Mouse (Mus musculus): ENCODE measurements around the gene Myom1. TPM values are rescaled to one million over a fixed set of nuclear protein-coding genes. Genes with fewer than 3 reads are reported as not detected.

The Myom1 gene
- polyA plus RNA-seq, 1 experiment from 2014 or later: 3.0 TPM

DNA sequence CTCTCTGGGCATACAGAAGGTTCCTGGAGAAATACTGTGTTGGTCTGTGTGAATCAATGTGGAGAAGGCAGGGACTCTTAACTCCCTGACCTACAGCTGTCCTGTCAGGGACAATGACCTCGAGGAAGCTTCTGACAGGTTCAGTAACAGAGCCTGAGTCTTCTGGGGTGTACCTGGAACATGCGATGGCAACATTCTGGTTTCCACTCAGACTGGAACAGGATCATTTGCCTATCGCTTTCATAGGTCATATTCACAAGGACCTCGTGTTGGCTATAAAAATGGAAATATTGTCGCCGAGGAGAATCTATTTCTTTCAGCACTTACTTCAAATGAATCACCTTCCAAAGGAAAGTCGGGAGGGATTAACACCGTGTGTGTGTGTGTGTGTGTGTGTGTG, 23.5 kb downstream of the Myom1 start:
- 80% methylated on average over 8 of the region's 8 CpGs for WGBS
- Histone ChIP-seq H3K27ac (no peak overlapping the region), H3K4me1 (replicated peaks; ENCODE audit: insufficient read depth, low read length) (no peaks in the 10 kb centered on the region), H3K4me2 (ENCODE audit: low read length) (no peak overlapping the region), H3K27me3 (ENCODE audit: insufficient read depth, low read length) (no peaks in the 10 kb centered on the region), H3K9ac (ENCODE audit: low read depth, low read length) (no peak overlapping the region), H3K36me3 (ENCODE audit: insufficient read depth, low read length) (no peaks in the 10 kb centered on the region), H3K4me3 (replicated peaks; ENCODE audit: low read depth, low read length) (no peak overlapping the region), H3K9me3 (replicated peaks; ENCODE audit: low read length) (no peaks in the 10 kb centered on the region)
- DNase-seq (ENCODE audit: low spot score) (no peak), ATAC-seq (replicated peaks; ENCODE audit: low FRiP score, low read depth) (no peak)
- TF ChIP-seq CTCF (IDR thresholded peaks at IDR 0.05; ENCODE audit: low read depth): no peak

GRCm38 (mm10) chr17:71027186-71027585, 24.8 kb downstream of the Myom1 start:
- Histone ChIP-seq H3K4me3 (replicated peaks; ENCODE audit: low read depth, low read length) (no peak overlapping the region), H3K9me3 (replicated peaks; ENCODE audit: low read length) (no peaks in the 10 kb centered on the region), H3K36me3 (ENCODE audit: insufficient read depth, low read length) (no peaks in the 10 kb centered on the region), H3K4me1 (replicated peaks; ENCODE audit: insufficient read depth, low read length) (no peaks in the 10 kb centered on the region), H3K4me2 (ENCODE audit: low read length) (no peak overlapping the region), H3K9ac (ENCODE audit: low read depth, low read length) (no peak overlapping the region), H3K27me3 (ENCODE audit: insufficient read depth, low read length) (no peaks in the 10 kb centered on the region), H3K27ac (no peak overlapping the region)
- ATAC-seq (replicated peaks; ENCODE audit: low FRiP score, low read depth) (no peak), DNase-seq (ENCODE audit: low spot score) (no peak)
- no peak for TF ChIP-seq CTCF (IDR thresholded peaks at IDR 0.05; ENCODE audit: low read depth)
- WGBS: 91% methylated on average over 3 of the region's 3 CpGs

DNA sequence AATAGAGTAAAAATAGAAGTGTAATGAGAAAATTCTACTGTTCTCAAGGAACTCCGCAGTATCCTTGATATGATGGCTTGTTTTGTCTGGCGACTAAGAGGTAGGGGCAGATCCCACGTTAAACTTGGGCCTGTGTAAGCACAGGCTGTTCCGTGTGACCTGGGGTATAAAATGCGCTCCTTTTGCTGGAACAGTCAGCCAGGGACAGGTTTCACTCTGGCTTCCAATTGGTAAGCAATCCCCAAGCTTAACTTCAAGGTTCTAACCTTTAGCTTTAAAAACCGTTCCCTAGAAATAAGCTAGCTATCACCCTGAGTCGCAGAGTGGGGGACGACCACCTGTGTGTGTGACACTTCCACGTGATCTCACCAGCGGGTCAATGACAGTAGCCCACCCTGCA, 30.3 kb downstream of the Myom1 start:
- Histone ChIP-seq H3K9ac (ENCODE audit: low read depth, low read length) (no peak overlapping the region), H3K36me3 (ENCODE audit: insufficient read depth, low read length) (no peaks in the 10 kb centered on the region), H3K4me3 (replicated peaks; ENCODE audit: low read depth, low read length) (no peak overlapping the region), H3K4me2 (ENCODE audit: low read length) (no peak overlapping the region), H3K9me3 (replicated peaks; ENCODE audit: low read length) (no peaks in the 10 kb centered on the region), H3K4me1 (replicated peaks; ENCODE audit: insufficient read depth, low read length) (no peaks in the 10 kb centered on the region), H3K27ac (no peak overlapping the region), H3K27me3 (ENCODE audit: insufficient read depth, low read length) (no peaks in the 10 kb centered on the region)
- DNase-seq (ENCODE audit: low spot score) (no peak), ATAC-seq (replicated peaks; ENCODE audit: low FRiP score, low read depth) (no peak)
- TF ChIP-seq CTCF (IDR thresholded peaks at IDR 0.05; ENCODE audit: low read depth): no peak
- 79% methylated on average over 10 of the region's 10 CpGs for WGBS

DNA sequence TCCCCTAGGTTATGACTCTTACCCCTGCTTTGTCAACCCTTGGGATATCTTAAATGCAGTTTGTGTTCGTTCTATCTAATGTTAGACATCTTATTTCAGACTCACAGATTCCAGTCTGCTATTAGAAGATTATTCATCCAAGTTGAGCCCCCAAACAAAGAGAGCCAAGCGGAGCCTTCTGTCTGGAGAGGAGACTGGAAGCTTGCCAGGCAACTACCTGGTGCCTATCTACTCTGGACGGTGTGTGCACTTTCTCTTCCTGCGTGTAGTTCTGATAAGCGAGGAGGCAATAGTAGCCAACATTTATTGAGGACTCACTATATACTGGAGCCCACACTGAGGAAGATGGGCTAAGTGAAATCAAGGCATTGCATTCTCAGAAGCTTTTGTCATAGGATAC, 32.0 kb downstream of the Myom1 start:
- WGBS: 70% methylated on average over 5 of the region's 5 CpGs
- no peaks in the 10 kb centered on the region for H3K4me1 ChIP-seq (replicated peaks; ENCODE audit: insufficient read depth, low read length)
- no peaks in the 10 kb centered on the region for H3K9me3 ChIP-seq (replicated peaks; ENCODE audit: low read length)
- no peaks in the 10 kb centered on the region for H3K36me3 ChIP-seq (ENCODE audit: insufficient read depth, low read length)
- no peak overlapping the region for H3K4me2 ChIP-seq (ENCODE audit: low read length)
- no peak for TF ChIP-seq CTCF (IDR thresholded peaks at IDR 0.05; ENCODE audit: low read depth)
- no peak overlapping the region for H3K9ac ChIP-seq (ENCODE audit: low read depth, low read length)
- no peak for DNase-seq (ENCODE audit: low spot score)
- H3K27ac ChIP-seq: no peak overlapping the region
- no peaks in the 10 kb centered on the region for H3K27me3 ChIP-seq (ENCODE audit: insufficient read depth, low read length)
- H3K4me3 ChIP-seq (replicated peaks; ENCODE audit: low read depth, low read length): no peak overlapping the region
- ATAC-seq (replicated peaks; ENCODE audit: low FRiP score, low read depth): no peak

DNA sequence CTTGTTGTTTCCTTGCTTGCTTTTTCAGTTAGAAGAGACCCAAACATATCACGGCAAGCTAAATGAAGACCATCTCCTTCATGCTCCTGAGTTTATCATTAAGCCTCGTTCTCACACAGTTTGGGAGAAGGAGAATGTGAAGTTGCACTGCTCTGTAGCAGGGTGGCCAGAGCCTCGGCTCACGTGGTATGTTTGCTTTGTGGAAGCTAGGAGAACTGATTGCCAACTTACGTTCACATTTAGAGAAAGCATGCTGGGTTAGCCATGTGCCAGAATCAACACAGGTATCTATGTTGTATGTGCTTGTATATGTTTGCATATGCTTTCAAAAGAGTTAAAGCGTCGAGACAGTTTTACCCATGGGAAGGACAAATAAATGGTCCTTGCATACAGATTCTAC, 34.8 kb downstream of the Myom1 start:
- no peak for TF ChIP-seq CTCF (IDR thresholded peaks at IDR 0.05; ENCODE audit: low read depth)

GRCm38 (mm10) chr17:71038812-71039211, 36.4 kb downstream of the Myom1 start:
- H3K4me2 ChIP-seq (ENCODE audit: low read length): no peak overlapping the region
- peak; percentile 80 for DNase-seq (ENCODE audit: low spot score)
- no peak overlapping the region; the same call in 1 of the 2 replicates for H3K27ac ChIP-seq
- TF ChIP-seq CTCF (IDR thresholded peaks at IDR 0.05; ENCODE audit: low read depth): no peak
- H3K9me3 ChIP-seq (replicated peaks; ENCODE audit: low read length): no peaks in the 10 kb centered on the region
- no peaks in the 10 kb centered on the region for H3K27me3 ChIP-seq (ENCODE audit: insufficient read depth, low read length)
- peaks cover 8% of the 10 kb centered on the region for H3K4me1 ChIP-seq (replicated peaks; ENCODE audit: insufficient read depth, low read length)
- no peaks in the 10 kb centered on the region for H3K36me3 ChIP-seq (ENCODE audit: insufficient read depth, low read length)
- H3K4me3 ChIP-seq (replicated peaks; ENCODE audit: low read depth, low read length): no peak overlapping the region
- no peak; the same call in 1 of the 2 replicates for ATAC-seq (replicated peaks; ENCODE audit: low FRiP score, low read depth)
- 38% methylated on average over 5 of the region's 5 CpGs for WGBS
- no peak overlapping the region for H3K9ac ChIP-seq (ENCODE audit: low read depth, low read length)

More for the DNA sequence above, 34.8 kb downstream of the Myom1 start:
- Histone ChIP-seq H3K4me2 (ENCODE audit: low read length) (no peak overlapping the region), H3K9ac (ENCODE audit: low read depth, low read length) (no peak overlapping the region), H3K9me3 (replicated peaks; ENCODE audit: low read length) (no peaks in the 10 kb centered on the region), H3K4me3 (replicated peaks; ENCODE audit: low read depth, low read length) (no peak overlapping the region), H3K4me1 (replicated peaks; ENCODE audit: insufficient read depth, low read length) (peaks cover 8% of the 10 kb centered on the region), H3K36me3 (ENCODE audit: insufficient read depth, low read length) (no peaks in the 10 kb centered on the region), H3K27ac (no peak overlapping the region), H3K27me3 (ENCODE audit: insufficient read depth, low read length) (no peaks in the 10 kb centered on the region)
- 81% methylated on average over 7 of the region's 7 CpGs for WGBS
- DNase-seq (ENCODE audit: low spot score) (no peak), ATAC-seq (replicated peaks; ENCODE audit: low FRiP score, low read depth) (no peak)

All from kidney, postnatal 0 days (tissue).